Mouse (Mus musculus) olfactory bulb, adult 2 months (tissue): Measurements from ENCODE around the gene Fbxw8. TPM values are rescaled to one million over a fixed set of nuclear protein-coding genes. Genes with fewer than 3 reads are reported as not detected.
A peak's percentile ranks its signal among the peaks of the same experiment; 100 is the strongest.

Experiments used
- H3K27ac ChIP-seq: fragments of 200-500 bp; 2 replicates; pipeline ENCODE4 v1.5.1; 2012; ENCODE audit warnings: low read depth, low read length; ENCODE audit not compliant: insufficient read depth
- H3K4me1 ChIP-seq: fragments of 200-500 bp; 2 replicates; pipeline ENCODE4 v1.6.1; 2012; ENCODE audit warnings: low read length; ENCODE audit not compliant: control insufficient read depth, insufficient read depth
- H3K4me3 ChIP-seq: fragments of 200-500 bp; 2 replicates; pipeline ENCODE4 v1.5.1; 2012; ENCODE audit warnings: mild to moderate bottlenecking, low read depth, low read length, moderate library complexity; ENCODE audit not compliant: insufficient read depth
- CTCF ChIP-seq: fragments of 200-500 bp; IDR thresholded peaks from 2 replicates; pipeline ENCODE4 v1.5.1; 2012; ENCODE audit warnings: low read depth, mild to moderate bottlenecking, low read length, moderate library complexity; ENCODE audit not compliant: insufficient read depth
- POLR2A ChIP-seq: fragments of 200-500 bp; IDR thresholded peaks from 2 replicates; pipeline ENCODE4 v1.6.1; 2012; ENCODE audit warnings: mild to moderate bottlenecking, low read depth, low read length, moderate library complexity; ENCODE audit not compliant: insufficient read depth
- whole genome bisulfite sequencing: fragments of 180-500 bp; shearing (Covaris S2); methylation state at CpG from one replicate; pipeline ENCODE4 v1.1.7; 2018; 5-methylcytosine and 5-hydroxymethylcytosine counted together
- polyA plus RNA-seq: library from polyadenylated mRNA; stranded (reverse); fragments of >200 nt; gene quantifications from 2 replicates; pipeline ENCODE4 v1.2.4, GENCODE M21; 2012; ENCODE audit warnings: low replicate concordance; ENCODE audit not compliant: missing spikeins, insufficient read depth, insufficient read length

Fbxw8 gene
- polyA plus RNA-seq, result not detected in 2 replicates

- Histone ChIP-seq H3K27ac (no peak within 1 kb of the TSS), H3K4me3 (peak within 1 kb of the TSS; percentile 76), H3K4me1 (peaks cover 11% of the 10 kb centered on the region)
- WGBS, result under 1% methylated on average over 67 of the region's 67 CpGs
- peak; percentile 64; the same call in 1 of the 2 replicates for TF ChIP-seq POLR2A
- no peak for TF ChIP-seq CTCF
These were observed at the start of gene Fbxw8 for GRCm38 (mm10) chr5:118154839-118155564. TSS of gene Fbxw8 (minus strand) at chr5:118155464.

GRCm38 (mm10) chr5:118204675-118205440, 49.6 kb upstream of the Fbxw8 start:
- Histone ChIP-seq H3K4me3 (no peak overlapping the region), H3K4me1 (peaks cover 20% of the 10 kb centered on the region), H3K27ac (no peak overlapping the region)
- no peak for TF ChIP-seq CTCF
- TF ChIP-seq POLR2A, result no peak
- WGBS, result 90% methylated on average over 16 of the region's 16 CpGs

- WGBS, result 86% methylated on average over 5 of the region's 5 CpGs
- H3K4me1 ChIP-seq, result no peaks in the 10 kb centered on the region
- H3K27ac ChIP-seq, result no peak overlapping the region
- no peak for TF ChIP-seq POLR2A
- no peak for TF ChIP-seq CTCF
- H3K4me3 ChIP-seq, result no peak overlapping the region
These were observed 44.4 kb upstream of the Fbxw8 start for GRCm38 (mm10) chr5:118199670-118200069.

- Histone ChIP-seq H3K27ac (no peak overlapping the region), H3K4me3 (no peak overlapping the region), H3K4me1 (no peaks in the 10 kb centered on the region)
- whole genome bisulfite sequencing, result 86% methylated on average over 13 of the region's 13 CpGs
- no peak for TF ChIP-seq CTCF
- no peak for TF ChIP-seq POLR2A
These were observed 42.2 kb upstream of the Fbxw8 start for GRCm38 (mm10) chr5:118197421-118197820.

DNA sequence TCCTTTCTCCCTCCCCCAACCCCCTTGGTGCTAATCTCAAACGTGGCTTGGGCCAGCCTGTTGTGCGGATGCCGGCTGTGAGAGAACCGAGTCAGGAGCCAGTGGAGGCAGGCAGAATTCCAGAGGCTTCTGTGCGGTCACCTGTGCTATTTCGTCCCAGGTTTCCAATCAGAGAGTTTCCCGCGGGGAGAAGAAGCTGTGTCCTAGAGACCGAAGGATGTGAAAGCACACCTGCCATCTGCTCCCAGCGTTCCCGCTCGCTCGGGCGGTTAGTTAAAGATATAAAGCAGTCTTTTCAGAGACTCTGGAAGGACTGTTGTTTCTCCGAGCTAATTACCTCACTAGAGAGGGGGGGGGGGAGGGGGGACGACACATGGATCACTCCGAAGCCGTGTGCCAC, 37.0 kb upstream of the Fbxw8 start:
- TF ChIP-seq CTCF (no peak), POLR2A (no peak)
- 42% methylated on average over 18 of the region's 18 CpGs for WGBS
- H3K4me1 ChIP-seq, result peaks cover 3% of the 10 kb centered on the region; the same call in 1 of the 2 replicates

GRCm38 (mm10) chr5:118190491-118190890, 35.2 kb upstream of the Fbxw8 start:
- WGBS, result 89% methylated on average over 9 of the region's 9 CpGs
- TF ChIP-seq CTCF (no peak), POLR2A (no peak)
- H3K4me3 ChIP-seq, result no peak overlapping the region
- H3K27ac ChIP-seq, result no peak overlapping the region
- H3K4me1 ChIP-seq, result peaks cover 3% of the 10 kb centered on the region; the same call in 1 of the 2 replicates

More for the DNA sequence above, 37.0 kb upstream of the Fbxw8 start:
- Histone ChIP-seq H3K4me3 (no peak overlapping the region), H3K27ac (no peak overlapping the region)

DNA sequence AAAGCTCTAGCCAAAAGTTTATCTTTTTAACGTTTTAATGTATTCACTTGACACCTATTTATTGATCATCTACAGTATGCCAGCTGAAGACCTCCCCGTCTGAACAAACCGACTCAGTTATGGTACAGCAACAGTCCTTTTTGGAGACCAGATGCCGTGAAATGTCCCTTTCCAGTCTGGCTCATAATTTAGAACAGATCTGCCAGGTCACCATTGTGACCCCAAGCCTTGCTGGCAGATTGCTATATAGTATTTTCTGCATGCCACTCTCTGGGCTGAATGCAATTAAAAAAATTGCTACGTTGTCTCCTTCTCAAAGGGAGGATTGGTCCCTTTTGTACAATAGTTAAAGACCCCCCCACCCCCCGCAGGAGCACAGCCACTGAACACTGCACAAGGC, 33.1 kb upstream of the Fbxw8 start:
- 49% methylated on average over 6 of the region's 6 CpGs for WGBS
- Histone ChIP-seq H3K4me1 (peaks cover 3% of the 10 kb centered on the region; the same call in 1 of the 2 replicates), H3K27ac (no peak overlapping the region), H3K4me3 (no peak overlapping the region)
- no peak for TF ChIP-seq POLR2A
- no peak for TF ChIP-seq CTCF

- Histone ChIP-seq H3K4me3 (no peak overlapping the region), H3K4me1 (peaks cover 3% of the 10 kb centered on the region; the same call in 1 of the 2 replicates), H3K27ac (no peak overlapping the region)
- TF ChIP-seq POLR2A (no peak), CTCF (no peak)
- 61% methylated on average over 9 of the region's 9 CpGs for WGBS
These were observed 31.8 kb upstream of the Fbxw8 start for GRCm38 (mm10) chr5:118186903-118187633.

DNA sequence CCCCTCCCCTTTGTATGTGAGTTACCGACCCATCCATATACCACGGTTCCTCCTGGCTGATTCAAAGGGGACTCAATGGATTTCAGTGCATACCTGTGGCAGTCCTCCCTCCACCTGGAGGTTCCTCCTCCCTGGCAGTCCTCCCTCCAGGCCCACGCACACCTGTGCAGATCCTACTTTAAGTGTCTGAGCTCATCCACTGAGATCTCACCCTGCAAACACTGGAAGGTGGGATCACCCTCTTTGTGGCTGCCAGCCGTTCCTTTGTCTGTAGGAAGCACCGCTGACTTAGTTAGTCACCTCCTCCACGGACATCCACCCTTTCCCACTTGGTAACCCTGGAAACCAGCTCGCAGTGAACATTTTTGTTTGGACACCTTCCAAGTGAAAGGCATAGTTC, 22.4 kb upstream of the Fbxw8 start:
- Histone ChIP-seq H3K4me1 (peaks cover 5% of the 10 kb centered on the region; the same call in 1 of the 2 replicates), H3K4me3 (no peak overlapping the region), H3K27ac (no peak overlapping the region)
- 65% methylated on average over 7 of the region's 7 CpGs for WGBS
- TF ChIP-seq CTCF, result no peak
- no peak for TF ChIP-seq POLR2A
